Mouse (Mus musculus): ENCODE measurements around the gene Rdh9. TPM values are rescaled to one million over a fixed set of nuclear protein-coding genes. Genes with fewer than 3 reads are reported as not detected.

Gene Rdh9
- polyA plus RNA-seq (2015; fragmentation: Nextera tagmentation; extraction: Ambion mirVana), result 0.09 and 0.27 TPM in 2 replicates

GRCm38 (mm10) chr10:127776011-127776410 lies at the start of gene Rdh9:
Gene Rdh9 (plus strand): TSS chr10:127776386.
- Histone ChIP-seq H3K4me3 (replicated peaks) (no peak within 1 kb of the TSS), H3K4me2 (no peak within 1 kb of the TSS), H3K9ac (replicated peaks) (no peak within 1 kb of the TSS), H3K27me3 (replicated peaks) (no peaks in the 10 kb centered on the region), H3K27ac (replicated peaks) (no peak within 1 kb of the TSS), H3K9me3 (replicated peaks) (no peaks in the 10 kb centered on the region), H3K4me1 (no peaks in the 10 kb centered on the region), H3K36me3 (no peaks in the 10 kb centered on the region)
- ATAC-seq (ENCODE audit: low FRiP score), result no peak
- WGBS, result 88% methylated on average over 2 of the region's 2 CpGs

- Histone ChIP-seq H3K27me3 (replicated peaks) (0 out of 2 replicates have a peak, but pooled peaks cover 6% of the 10 kb centered on the region), H3K9ac (replicated peaks) (no peak overlapping the region), H3K9me3 (replicated peaks) (no peaks in the 10 kb centered on the region), H3K4me1 (peaks cover 14% of the 10 kb centered on the region), H3K4me2 (no peak overlapping the region), H3K27ac (replicated peaks) (no peak overlapping the region), H3K4me3 (replicated peaks) (no peak overlapping the region), H3K36me3 (no peaks in the 10 kb centered on the region)
- WGBS, result 67% methylated on average over 8 of the region's 8 CpGs
- ATAC-seq (ENCODE audit: low FRiP score), result no peak
These were observed 47.7 kb upstream of the Rdh9 start for GRCm38 (mm10) chr10:127728437-127728836.

GRCm38 (mm10) chr10:127730285-127730932 lies 45.8 kb upstream of the Rdh9 start:
- no peak overlapping the region for H3K9ac ChIP-seq (replicated peaks)
- peak overlapping the region; percentile 57 for H3K27ac ChIP-seq (replicated peaks)
- no peaks in the 10 kb centered on the region for H3K9me3 ChIP-seq (replicated peaks)
- no peak overlapping the region for H3K4me3 ChIP-seq (replicated peaks)
- H3K36me3 ChIP-seq, result no peaks in the 10 kb centered on the region
- H3K27me3 ChIP-seq (replicated peaks), result 0 out of 2 replicates have a peak, but pooled peaks cover 3% of the 10 kb centered on the region
- 46% methylated on average over 11 of the region's 11 CpGs for WGBS
- peaks cover 14% of the 10 kb centered on the region for H3K4me1 ChIP-seq
- H3K4me2 ChIP-seq, result no peak overlapping the region
- ATAC-seq (ENCODE audit: low FRiP score), result peak; percentile 57; the same call in 1 of the 2 replicates

GRCm38 (mm10) chr10:127730933-127731310 lies 45.3 kb upstream of the Rdh9 start:
- no peak for ATAC-seq (ENCODE audit: low FRiP score)
- Histone ChIP-seq H3K9me3 (replicated peaks) (no peaks in the 10 kb centered on the region), H3K4me3 (replicated peaks) (no peak overlapping the region), H3K36me3 (no peaks in the 10 kb centered on the region), H3K9ac (replicated peaks) (no peak overlapping the region), H3K4me2 (no peak overlapping the region), H3K27me3 (replicated peaks) (0 out of 2 replicates have a peak, but pooled peaks cover 3% of the 10 kb centered on the region), H3K4me1 (peaks cover 14% of the 10 kb centered on the region), H3K27ac (replicated peaks) (peak overlapping the region; percentile 25; the same call in 1 of the 2 replicates)
- 22% methylated on average over 9 of the region's 9 CpGs for WGBS

GRCm38 (mm10) chr10:127731397-127731796 lies 44.8 kb upstream of the Rdh9 start:
- WGBS, result 24% methylated on average over 5 of the region's 5 CpGs
- H3K4me3 ChIP-seq (replicated peaks), result no peak overlapping the region
- ATAC-seq (ENCODE audit: low FRiP score), result no peak

GRCm38 (mm10) chr10:127734434-127734833 lies 41.8 kb upstream of the Rdh9 start:
- no peaks in the 10 kb centered on the region for H3K9me3 ChIP-seq (replicated peaks)
- no peak overlapping the region for H3K4me3 ChIP-seq (replicated peaks)
- WGBS, result 45% methylated on average over 5 of the region's 5 CpGs
- 0 out of 2 replicates have a peak, but pooled peaks have one; percentile 24 for ATAC-seq (ENCODE audit: low FRiP score)
- H3K36me3 ChIP-seq, result no peaks in the 10 kb centered on the region
- H3K9ac ChIP-seq (replicated peaks), result no peak overlapping the region
- H3K4me1 ChIP-seq, result peaks cover 14% of the 10 kb centered on the region
- no peak overlapping the region for H3K27ac ChIP-seq (replicated peaks)
- H3K27me3 ChIP-seq (replicated peaks), result 0 out of 2 replicates have a peak, but pooled peaks cover 3% of the 10 kb centered on the region
- no peak overlapping the region for H3K4me2 ChIP-seq

More at GRCm38 (mm10) chr10:127731397-127731796, 44.8 kb upstream of the Rdh9 start:
- H3K4me2 ChIP-seq, result no peak overlapping the region
- no peaks in the 10 kb centered on the region for H3K9me3 ChIP-seq (replicated peaks)
- no peaks in the 10 kb centered on the region for H3K36me3 ChIP-seq
- no peak overlapping the region for H3K9ac ChIP-seq (replicated peaks)
- 0 out of 2 replicates have a peak, but pooled peaks cover 3% of the 10 kb centered on the region for H3K27me3 ChIP-seq (replicated peaks)
- peak overlapping the region; percentile 25; the same call in 1 of the 2 replicates for H3K27ac ChIP-seq (replicated peaks)
- peaks cover 14% of the 10 kb centered on the region for H3K4me1 ChIP-seq

- no peaks in the 10 kb centered on the region for H3K36me3 ChIP-seq
- peaks cover 15% of the 10 kb centered on the region for H3K4me1 ChIP-seq
- 78% methylated on average over 2 of the region's 2 CpGs for WGBS
- 0 out of 2 replicates have a peak, but pooled peaks cover 3% of the 10 kb centered on the region for H3K27me3 ChIP-seq (replicated peaks)
- no peaks in the 10 kb centered on the region for H3K9me3 ChIP-seq (replicated peaks)
- no peak overlapping the region for H3K4me3 ChIP-seq (replicated peaks)
- H3K4me2 ChIP-seq, result no peak overlapping the region
- ATAC-seq (ENCODE audit: low FRiP score), result no peak
- H3K27ac ChIP-seq (replicated peaks), result no peak overlapping the region
- H3K9ac ChIP-seq (replicated peaks), result no peak overlapping the region
These were observed 39.9 kb upstream of the Rdh9 start for GRCm38 (mm10) chr10:127736266-127736665.

- ATAC-seq (ENCODE audit: low FRiP score), result no peak
- Histone ChIP-seq H3K4me1 (peaks cover 13% of the 10 kb centered on the region), H3K4me2 (no peak overlapping the region), H3K4me3 (replicated peaks) (no peak overlapping the region), H3K27me3 (replicated peaks) (0 out of 2 replicates have a peak, but pooled peaks cover 3% of the 10 kb centered on the region), H3K27ac (replicated peaks) (no peak overlapping the region), H3K9me3 (replicated peaks) (no peaks in the 10 kb centered on the region), H3K36me3 (peaks cover 6% of the 10 kb centered on the region), H3K9ac (replicated peaks) (no peak overlapping the region)
- 73% methylated on average over 4 of the region's 4 CpGs for WGBS
These were observed 39.3 kb upstream of the Rdh9 start for GRCm38 (mm10) chr10:127736916-127737315.

GRCm38 (mm10) chr10:127737552-127737951 lies 38.6 kb upstream of the Rdh9 start:
- no peak overlapping the region for H3K27ac ChIP-seq (replicated peaks)
- no peak overlapping the region for H3K4me3 ChIP-seq (replicated peaks)
- no peaks in the 10 kb centered on the region for H3K9me3 ChIP-seq (replicated peaks)
- WGBS, result 27% methylated on average over 2 of the region's 2 CpGs
- no peak for ATAC-seq (ENCODE audit: low FRiP score)
- peaks cover 13% of the 10 kb centered on the region for H3K4me1 ChIP-seq
- 0 out of 2 replicates have a peak, but pooled peaks cover 3% of the 10 kb centered on the region for H3K27me3 ChIP-seq (replicated peaks)
- peaks cover 12% of the 10 kb centered on the region for H3K36me3 ChIP-seq
- H3K9ac ChIP-seq (replicated peaks), result no peak overlapping the region
- no peak overlapping the region for H3K4me2 ChIP-seq

GRCm38 (mm10) chr10:127738151-127738882 lies 37.9 kb upstream of the Rdh9 start:
- WGBS, result 53% methylated on average over 13 of the region's 13 CpGs
- H3K4me3 ChIP-seq (replicated peaks), result no peak overlapping the region
- ATAC-seq (ENCODE audit: low FRiP score), result no peak
- H3K36me3 ChIP-seq, result peaks cover 20% of the 10 kb centered on the region
- no peak overlapping the region for H3K9ac ChIP-seq (replicated peaks)
- peaks cover 13% of the 10 kb centered on the region for H3K4me1 ChIP-seq
- 0 out of 2 replicates have a peak, but pooled peaks cover 3% of the 10 kb centered on the region for H3K27me3 ChIP-seq (replicated peaks)
- no peaks in the 10 kb centered on the region for H3K9me3 ChIP-seq (replicated peaks)
- H3K27ac ChIP-seq (replicated peaks), result no peak overlapping the region
- peak overlapping the region; percentile 60; the same call in 1 of the 2 replicates for H3K4me2 ChIP-seq

- peak; percentile 85 for ATAC-seq (ENCODE audit: low FRiP score)
- Histone ChIP-seq H3K9me3 (replicated peaks) (no peaks in the 10 kb centered on the region), H3K27me3 (replicated peaks) (no peaks in the 10 kb centered on the region), H3K27ac (replicated peaks) (peak within 1 kb of the TSS; percentile 81), H3K4me3 (replicated peaks) (peak within 1 kb of the TSS; percentile 91), H3K4me2 (peak within 1 kb of the TSS; percentile 60), H3K4me1 (peaks cover 13% of the 10 kb centered on the region), H3K36me3 (peaks cover 28% of the 10 kb centered on the region), H3K9ac (replicated peaks) (peak within 1 kb of the TSS; percentile 93)
- WGBS, result under 1% methylated on average over 59 of the region's 61 CpGs
These were observed 37.0 kb upstream of the Rdh9 start, which contains the start of gene Zbtb39 for GRCm38 (mm10) chr10:127739083-127739660. Gene Zbtb39 (plus strand): TSS chr10:127739538.
